Mouse (Mus musculus) embryonic facial prominence, embryonic 14.5 days (tissue): ENCODE measurements around the gene Phykpl. TPM values are rescaled to one million over a fixed set of nuclear protein-coding genes. Genes with fewer than 3 reads are reported as not detected.
"Not testable (repeated sequence)": the region's sequence is repeated elsewhere in the genome, so short reads cannot be mapped to it uniquely, and the experiment has no call there.

ENCODE experiments used
- ATAC-seq: fragments of 200-750 bp; cut with Nextera tagmentation; 2 replicates; pipeline ENCODE4 v1.8.0; 2017; ENCODE audit warnings: low read depth, moderate number of reproducible peaks, moderate TSS enrichment
- DNase-seq: peaks from one replicate; pipeline ENCODE4 v3.0.0-alpha.2; 2015; ENCODE audit warnings: low spot score
- H3K27ac ChIP-seq: fragments of 300-500 bp; sonication (generic); replicated peaks from 2 replicates; pipeline ENCODE4 v1.5.1; 2014; ENCODE audit warnings: low read depth, mild to moderate bottlenecking, low read length, moderate library complexity
- H3K27me3 ChIP-seq: fragments of 300-500 bp; sonication (generic); replicated peaks from 2 replicates; pipeline ENCODE4 v1.6.1; 2014; ENCODE audit warnings: low read length; ENCODE audit not compliant: control insufficient read depth, insufficient read depth
- H3K36me3 ChIP-seq: fragments of 300-500 bp; sonication (generic); 2 replicates; pipeline ENCODE4 v1.6.1; 2014; ENCODE audit warnings: low read length, mixed read lengths; ENCODE audit not compliant: control insufficient read depth, insufficient read depth
- H3K4me1 ChIP-seq: fragments of 300-500 bp; sonication (generic); 2 replicates; pipeline ENCODE4 v1.6.1; 2014; ENCODE audit warnings: antibody characterized with exemption, low read length; ENCODE audit not compliant: control insufficient read depth, insufficient read depth
- H3K4me2 ChIP-seq: fragments of 300-500 bp; sonication (generic); 2 replicates; pipeline ENCODE4 v1.6.1; 2014; ENCODE audit warnings: low read depth, mild to moderate bottlenecking, low read length, moderate library complexity, mixed read lengths
- H3K4me3 ChIP-seq: fragments of 300-500 bp; sonication (generic); 2 replicates; pipeline ENCODE4 v1.5.1; 2014; ENCODE audit warnings: low read depth, mild to moderate bottlenecking, low read length
- H3K9ac ChIP-seq: fragments of 300-500 bp; sonication (generic); 2 replicates; pipeline ENCODE4 v1.6.1; 2014; ENCODE audit warnings: low read depth, mild to moderate bottlenecking, low read length, moderate library complexity, mixed read lengths
- H3K9me3 ChIP-seq: fragments of 300-500 bp; sonication (generic); 2 replicates; pipeline ENCODE4 v1.6.1; 2016; ENCODE audit warnings: low read length; ENCODE audit not compliant: control insufficient read depth
- WGBS: fragments of 180-500 bp; shearing (Covaris S2); extraction: QIAGEN DNeasy Blood & Tissue Kit; methylation state at CpG from one replicate; pipeline ENCODE4 v1.1.7; 2014; 5-methylcytosine and 5-hydroxymethylcytosine counted together
- polyA plus RNA-seq: library from polyadenylated mRNA; unstranded; fragments of >200 nt; fragmentation: Nextera tagmentation; extraction: Ambion mirVana; gene quantifications from 2 replicates; pipeline ENCODE4 v1.2.1, GENCODE M21; 2014

Phykpl gene
- polyA plus RNA-seq, 1 experiment from 2014 or later, result 15.2 TPM

DNA sequence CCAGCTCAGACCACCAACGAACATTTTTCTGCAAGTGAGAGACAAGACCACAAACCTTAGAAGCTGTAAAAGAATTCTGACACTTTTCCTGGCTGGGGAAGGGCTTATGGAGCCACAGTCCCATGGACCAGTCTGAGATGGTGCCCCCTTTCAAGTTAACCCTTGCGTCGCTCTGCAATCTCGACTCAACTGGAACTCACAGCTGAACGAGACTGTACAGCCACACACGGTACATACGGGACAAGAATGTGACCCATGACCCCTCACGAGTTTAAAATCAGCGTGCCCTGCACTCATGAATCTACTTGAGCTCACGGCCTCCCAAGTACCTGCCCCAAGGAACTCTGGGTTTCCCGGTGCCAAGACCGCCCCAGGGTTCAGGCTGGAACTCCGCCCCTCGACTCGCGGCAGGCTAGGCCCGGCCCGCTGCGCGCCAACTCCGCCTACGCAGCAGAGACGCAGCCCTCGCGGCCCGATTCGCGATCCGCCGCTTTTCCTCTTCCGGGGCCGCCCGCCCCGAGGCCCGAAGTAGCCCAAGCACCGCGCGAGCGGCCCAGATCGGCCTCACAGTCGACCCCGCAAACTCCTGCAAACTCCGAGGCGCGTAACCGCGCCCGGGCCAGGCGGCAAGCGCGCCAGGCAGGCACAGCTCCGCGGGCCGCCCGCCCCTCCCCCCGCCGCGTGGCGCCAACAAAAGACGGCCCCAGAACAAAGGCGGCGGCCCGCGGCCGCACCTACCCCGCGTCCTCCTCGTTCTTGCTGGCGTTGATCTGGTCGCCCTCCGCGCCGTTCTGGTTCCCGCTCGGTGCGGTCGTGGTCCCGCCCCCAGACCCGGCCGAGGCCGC, 21.3 kb downstream of the Phykpl start:
- peak overlapping the region; percentile 100 for H3K9ac ChIP-seq
- H3K4me1 ChIP-seq, result peaks cover 8% of the 10 kb centered on the region; the same call in 1 of the 2 replicates
- WGBS, result 2% methylated on average over 26 of the region's 81 CpGs
- H3K36me3 ChIP-seq, result peaks cover 48% of the 10 kb centered on the region
- H3K9me3 ChIP-seq, result no peaks in the 10 kb centered on the region
- peak; percentile 59 for ATAC-seq
- H3K4me2 ChIP-seq, result peak overlapping the region; percentile 90
- no peaks in the 10 kb centered on the region for H3K27me3 ChIP-seq
- H3K4me3 ChIP-seq, result peak overlapping the region; percentile 96
- peak; percentile 93 for DNase-seq
- peak overlapping the region; percentile 96 for H3K27ac ChIP-seq

DNA sequence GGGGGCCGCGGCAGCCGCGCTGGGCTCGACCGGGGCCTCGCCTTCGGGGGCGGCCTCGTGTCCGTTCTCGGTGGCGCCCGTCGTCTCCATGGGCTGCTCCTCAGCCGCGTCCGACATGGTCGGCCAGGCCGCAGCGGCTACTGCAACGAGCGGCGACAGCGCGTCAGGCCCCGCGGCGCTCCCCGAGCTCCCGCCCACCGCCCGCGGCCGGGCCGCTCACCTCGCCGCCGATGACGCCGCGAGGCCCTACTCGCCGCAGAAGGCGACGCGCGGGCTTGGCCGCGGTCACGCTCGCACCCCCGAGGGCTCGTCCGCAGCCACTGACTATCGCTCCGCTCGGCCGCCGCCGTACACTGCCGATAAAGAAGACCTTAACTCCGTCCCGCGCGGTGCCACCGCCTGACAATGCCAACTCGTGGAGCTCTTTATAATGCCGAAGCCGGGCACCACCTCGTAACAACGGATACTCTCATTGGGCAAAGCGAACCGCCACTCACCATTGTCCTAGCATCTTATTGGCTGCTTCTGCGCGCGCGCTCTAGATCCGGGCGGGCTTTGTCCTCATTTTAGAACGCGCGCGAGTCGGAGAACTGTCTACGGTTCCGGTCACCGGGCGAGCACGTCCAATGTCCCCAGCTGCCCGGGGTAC, 22.0 kb downstream of the Phykpl start, which contains the start of gene Hnrnpab:
Gene Hnrnpab, minus strand, starts transcription at position 401 of the 649 bp plus-strand sequence.
- peak; percentile 96 for ATAC-seq
- Histone ChIP-seq H3K27me3 (no peaks in the 10 kb centered on the region), H3K4me2 (peak within 1 kb of the TSS; percentile 90), H3K9ac (peak within 1 kb of the TSS; percentile 100), H3K4me3 (peak within 1 kb of the TSS; percentile 96), H3K36me3 (peaks cover 41% of the 10 kb centered on the region), H3K4me1 (peaks cover 8% of the 10 kb centered on the region; the same call in 1 of the 2 replicates), H3K9me3 (no peaks in the 10 kb centered on the region), H3K27ac (peak within 1 kb of the TSS; percentile 96)
- WGBS, result under 1% methylated on average over 30 of the region's 91 CpGs
- DNase-seq, result peak; percentile 99

DNA sequence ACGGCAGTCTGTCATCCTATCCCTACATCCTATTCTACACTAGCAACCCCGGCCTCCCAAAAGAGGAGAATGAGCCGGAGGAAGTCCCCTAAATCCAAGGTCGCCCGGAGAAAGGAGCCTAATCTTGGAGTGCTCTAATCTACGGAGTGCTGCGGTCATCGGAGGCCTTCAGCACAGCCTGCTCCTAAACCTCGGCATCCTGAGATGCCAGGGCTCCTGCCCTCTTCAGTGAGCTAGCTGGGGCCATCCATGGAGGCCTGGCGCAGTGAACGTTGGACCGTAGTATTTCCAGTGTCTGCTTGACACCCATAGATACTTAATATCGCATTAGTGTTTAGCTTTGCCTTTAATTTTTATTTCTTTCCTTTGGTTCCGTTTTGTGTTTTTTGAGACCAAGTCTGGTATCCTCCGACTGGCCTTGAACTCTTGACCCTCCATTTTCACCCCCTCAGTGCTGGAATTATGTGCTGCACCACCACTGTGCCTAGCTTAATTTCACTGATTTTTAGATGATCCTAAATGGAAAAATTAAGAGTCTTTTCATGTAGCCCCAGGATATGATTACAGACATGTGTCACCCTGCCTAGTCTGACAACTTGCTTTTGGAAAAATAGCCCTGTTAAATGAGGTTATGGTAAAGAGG, 22.7 kb downstream of the Phykpl start:
- Histone ChIP-seq H3K27me3 (no peaks in the 10 kb centered on the region), H3K4me2 (peak overlapping the region; percentile 86), H3K9me3 (no peaks in the 10 kb centered on the region), H3K27ac (peak overlapping the region; percentile 96), H3K4me1 (peaks cover 8% of the 10 kb centered on the region; the same call in 1 of the 2 replicates), H3K9ac (peak overlapping the region; percentile 100), H3K36me3 (peaks cover 34% of the 10 kb centered on the region), H3K4me3 (peak overlapping the region; percentile 96)
- no peak for DNase-seq
- peak; percentile 56 for ATAC-seq
- WGBS, result 10% methylated on average over 15 of the region's 15 CpGs

- Histone ChIP-seq H3K27ac (no peak overlapping the region), H3K4me1 (peaks cover 8% of the 10 kb centered on the region; the same call in 1 of the 2 replicates), H3K9ac (no peak overlapping the region), H3K4me3 (no peak overlapping the region), H3K36me3 (peaks cover 12% of the 10 kb centered on the region), H3K27me3 (no peaks in the 10 kb centered on the region), H3K9me3 (no peaks in the 10 kb centered on the region), H3K4me2 (no peak overlapping the region)
- DNase-seq (no peak), ATAC-seq (no peak)
- 76% methylated on average over 3 of the region's 3 CpGs for WGBS
These were observed 24.8 kb downstream of the Phykpl start for GRCm38 (mm10) chr11:51609266-51609909.

GRCm38 (mm10) chr11:51609940-51610339, 25.4 kb downstream of the Phykpl start:
- not testable (repeated sequence) for H3K4me3 ChIP-seq, H3K27me3 ChIP-seq, ATAC-seq, H3K9ac ChIP-seq, DNase-seq, H3K4me2 ChIP-seq, H3K9me3 ChIP-seq, H3K4me1 ChIP-seq, H3K36me3 ChIP-seq, H3K27ac ChIP-seq
- WGBS, result 83% methylated on average over 5 of the region's 5 CpGs

DNA sequence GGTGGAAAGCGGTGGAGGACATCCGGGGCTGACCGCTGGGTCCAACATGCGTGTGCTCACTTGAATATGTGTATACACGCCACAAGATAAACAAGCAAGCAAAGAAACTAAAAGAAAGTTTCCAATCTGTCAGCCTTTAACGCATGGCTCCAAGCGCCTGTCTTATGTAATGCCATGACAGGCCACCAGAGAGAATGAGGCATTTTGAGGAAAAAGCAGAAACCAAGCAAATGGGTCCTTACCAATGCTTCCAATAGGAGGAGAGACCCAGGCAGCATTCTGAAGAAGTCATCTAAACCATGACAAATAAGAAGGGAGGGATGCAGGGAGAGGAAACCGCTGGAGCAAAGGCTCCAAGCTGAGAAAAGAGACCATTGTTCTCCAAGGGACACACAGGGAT, 29.7 kb downstream of the Phykpl start:
- no peak overlapping the region for H3K9ac ChIP-seq
- no peak for DNase-seq

DNA sequence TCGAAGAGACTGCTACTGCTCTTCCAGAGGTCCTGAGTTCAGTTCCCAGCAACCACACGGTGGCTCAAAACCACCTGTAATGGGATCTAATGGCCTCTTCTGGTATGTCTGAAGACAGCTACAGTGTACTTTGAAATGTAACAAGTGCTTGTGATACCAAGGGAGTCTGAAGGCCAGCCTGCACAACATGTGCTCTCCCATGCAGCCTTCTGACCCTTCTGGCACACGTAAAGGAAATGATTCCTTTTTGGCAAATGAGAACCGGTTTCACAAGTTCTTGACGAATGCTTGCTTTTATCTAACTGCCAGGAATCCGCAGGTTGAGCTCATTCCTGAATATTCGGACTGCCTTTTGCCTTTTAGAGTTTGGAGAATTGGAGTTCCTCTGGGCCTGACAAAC, 30.6 kb downstream of the Phykpl start:
- no peaks in the 10 kb centered on the region for H3K9me3 ChIP-seq
- H3K9ac ChIP-seq, result peak overlapping the region; percentile 66
- no peaks in the 10 kb centered on the region for H3K27me3 ChIP-seq
- peak overlapping the region; percentile 40 for H3K4me3 ChIP-seq
- no peaks in the 10 kb centered on the region for H3K36me3 ChIP-seq
- H3K4me2 ChIP-seq, result peak overlapping the region; percentile 74
- DNase-seq (peak; percentile 79), ATAC-seq (no peak)
- WGBS, result 22% methylated on average over 7 of the region's 7 CpGs
- H3K27ac ChIP-seq, result peak overlapping the region; percentile 87
- H3K4me1 ChIP-seq, result peaks cover 12% of the 10 kb centered on the region; the same call in 1 of the 2 replicates

More for the DNA sequence above, 29.7 kb downstream of the Phykpl start:
- Histone ChIP-seq H3K27ac (no peak overlapping the region), H3K4me1 (peaks cover 12% of the 10 kb centered on the region; the same call in 1 of the 2 replicates), H3K27me3 (no peaks in the 10 kb centered on the region), H3K4me3 (no peak overlapping the region), H3K4me2 (no peak overlapping the region), H3K9me3 (no peaks in the 10 kb centered on the region), H3K36me3 (no peaks in the 10 kb centered on the region)
- WGBS, result 75% methylated on average over 8 of the region's 8 CpGs
- no peak for ATAC-seq

DNA sequence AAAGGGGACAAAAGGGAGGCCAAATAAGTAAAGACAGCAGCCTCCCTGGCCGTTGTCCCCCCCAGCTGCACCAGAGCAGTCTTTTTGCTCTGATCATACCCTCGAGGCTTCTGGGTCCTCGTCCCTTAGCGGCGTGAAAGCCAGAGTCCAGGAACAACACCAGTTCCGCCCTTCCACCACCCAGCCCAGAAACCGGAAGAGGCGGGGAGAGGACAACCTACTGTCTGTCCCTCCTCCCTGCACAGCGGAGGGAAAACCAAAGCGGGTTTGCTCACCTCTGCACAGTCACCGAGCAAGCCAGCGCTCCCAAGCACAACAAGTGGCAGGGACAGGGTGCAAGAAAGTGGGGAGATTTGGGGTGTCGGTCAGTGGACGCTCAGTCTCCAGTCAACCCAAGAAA, 31.0 kb downstream of the Phykpl start:
- DNase-seq (peak; percentile 87), ATAC-seq (peak; percentile 75)
- Histone ChIP-seq H3K9ac (peak overlapping the region; percentile 66), H3K4me1 (peaks cover 15% of the 10 kb centered on the region), H3K9me3 (no peaks in the 10 kb centered on the region), H3K27me3 (no peaks in the 10 kb centered on the region), H3K36me3 (no peaks in the 10 kb centered on the region), H3K4me2 (peak overlapping the region; percentile 74), H3K27ac (peak overlapping the region; percentile 87), H3K4me3 (peak overlapping the region; percentile 40)
- WGBS, result 1% methylated on average over 13 of the region's 14 CpGs
